Mouse (Mus musculus): ENCODE measurements at regions not wholly inside any gene's neighbourhood (a gene's known extent, or its start where the extent isn't known, plus 50 kb on each side); places are given as distances from the start of the nearest gene placed in this dataset.

DNA sequence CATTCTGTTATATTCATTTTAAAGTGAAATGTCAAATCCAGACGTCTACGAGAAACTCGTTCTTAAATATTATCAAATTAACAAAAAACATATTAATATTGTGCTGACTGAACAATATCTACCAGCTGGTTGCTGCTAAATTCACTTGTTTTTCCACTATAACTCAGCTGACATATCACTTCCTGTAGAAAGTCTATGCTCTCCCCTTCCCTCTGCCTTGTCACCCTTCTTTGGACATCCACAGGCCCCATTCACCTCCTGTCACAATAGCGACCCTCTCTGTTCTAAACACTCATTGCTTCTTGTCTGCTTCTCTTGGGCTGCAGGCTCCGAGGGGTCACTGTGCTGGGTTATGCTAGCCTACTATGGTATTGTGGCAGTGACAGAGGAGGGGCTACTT lies 52.5 kb upstream of the Cplx2 start:
- DNase-seq = no peak

DNA sequence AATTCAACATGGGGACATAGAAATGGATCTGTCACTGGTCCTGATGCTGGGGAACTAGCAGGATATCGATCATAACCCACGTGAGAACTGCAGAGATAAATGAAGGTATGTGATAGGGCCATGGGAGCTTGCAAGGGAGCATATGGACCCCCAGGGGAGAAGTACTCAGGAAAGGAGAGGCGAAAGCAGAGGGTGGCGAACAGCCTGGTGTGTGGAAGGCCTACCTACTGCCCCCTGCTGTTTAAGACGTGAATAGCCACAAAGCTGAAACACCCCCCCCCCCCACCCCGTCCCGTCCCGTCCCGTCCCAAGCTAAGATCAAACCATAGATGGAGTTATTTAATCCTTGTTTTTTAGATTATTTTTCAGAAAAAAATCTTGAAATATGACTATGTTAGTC lies 50.9 kb upstream of the Cplx2 start:
- no peak for DNase-seq

DNA sequence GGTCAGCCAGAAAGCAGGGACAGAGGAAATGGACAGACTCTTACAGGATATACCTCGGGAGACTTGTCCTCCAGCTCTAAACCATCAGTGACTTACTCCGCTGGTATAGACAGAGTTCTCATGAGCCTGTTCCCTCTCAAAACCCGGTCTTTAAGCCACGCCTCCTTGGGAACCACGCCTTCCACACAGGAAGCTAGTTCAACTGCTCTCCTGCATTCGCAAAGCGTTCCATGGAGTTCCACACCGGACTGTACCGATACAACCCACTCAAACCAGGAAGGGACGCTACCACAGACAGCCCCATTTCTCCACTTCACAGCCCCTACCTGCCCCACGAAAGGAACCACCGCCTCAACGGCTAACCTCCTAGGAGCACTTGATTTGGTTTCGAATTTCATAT lies 50.1 kb upstream of the Cplx2 start:
- no peak for DNase-seq
